Mouse (Mus musculus) retina, postnatal 1 day (tissue): ENCODE data around the gene Ift46.
A peak's percentile ranks its signal among the peaks of the same experiment; 100 is the strongest.

Experiments
- DNase-seq: peaks from one replicate; pipeline ENCODE4 v3.0.0-alpha.2; 2012

Ift46 gene

DNA sequence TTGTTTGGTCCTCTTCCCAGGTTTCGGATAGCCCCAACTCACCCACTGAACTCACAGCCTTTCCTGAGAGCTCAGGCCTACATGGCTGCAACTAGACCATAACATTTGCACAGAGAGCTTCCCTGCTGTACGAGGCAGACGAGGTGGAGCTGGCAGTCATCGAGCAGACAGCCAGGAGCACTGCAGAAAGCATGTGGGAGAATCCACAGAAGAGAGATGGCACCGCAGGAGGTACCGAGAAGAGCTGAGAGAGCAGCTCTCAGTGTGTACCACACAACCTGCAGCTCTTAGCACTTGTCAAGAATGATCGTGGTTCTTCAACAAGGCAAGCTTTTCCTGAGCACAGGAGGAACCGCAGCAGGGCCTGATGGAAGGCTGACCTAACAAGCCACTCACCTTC, 46.5 kb downstream of the Ift46 start:
- no peak for DNase-seq

DNA sequence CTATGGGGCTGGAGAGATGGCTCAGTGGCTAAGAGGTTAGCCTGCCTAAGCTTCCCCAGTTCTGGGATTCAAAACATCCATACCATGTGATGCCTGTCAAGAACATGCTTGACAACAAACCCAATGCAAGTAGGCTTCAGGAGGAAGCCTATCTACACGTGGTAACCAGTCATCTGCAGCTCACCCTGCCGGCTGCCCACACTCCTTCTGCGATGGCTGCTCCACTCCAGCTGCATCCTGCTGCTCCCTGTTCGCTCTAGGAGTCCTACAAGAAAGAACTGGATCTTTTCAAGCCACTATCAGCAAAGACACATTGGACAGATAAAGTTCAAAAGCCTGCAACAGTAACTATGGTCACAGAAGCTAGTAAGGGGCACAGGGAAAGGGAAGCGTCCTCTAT, 49.8 kb downstream of the Ift46 start:
- DNase-seq: no peak

DNA sequence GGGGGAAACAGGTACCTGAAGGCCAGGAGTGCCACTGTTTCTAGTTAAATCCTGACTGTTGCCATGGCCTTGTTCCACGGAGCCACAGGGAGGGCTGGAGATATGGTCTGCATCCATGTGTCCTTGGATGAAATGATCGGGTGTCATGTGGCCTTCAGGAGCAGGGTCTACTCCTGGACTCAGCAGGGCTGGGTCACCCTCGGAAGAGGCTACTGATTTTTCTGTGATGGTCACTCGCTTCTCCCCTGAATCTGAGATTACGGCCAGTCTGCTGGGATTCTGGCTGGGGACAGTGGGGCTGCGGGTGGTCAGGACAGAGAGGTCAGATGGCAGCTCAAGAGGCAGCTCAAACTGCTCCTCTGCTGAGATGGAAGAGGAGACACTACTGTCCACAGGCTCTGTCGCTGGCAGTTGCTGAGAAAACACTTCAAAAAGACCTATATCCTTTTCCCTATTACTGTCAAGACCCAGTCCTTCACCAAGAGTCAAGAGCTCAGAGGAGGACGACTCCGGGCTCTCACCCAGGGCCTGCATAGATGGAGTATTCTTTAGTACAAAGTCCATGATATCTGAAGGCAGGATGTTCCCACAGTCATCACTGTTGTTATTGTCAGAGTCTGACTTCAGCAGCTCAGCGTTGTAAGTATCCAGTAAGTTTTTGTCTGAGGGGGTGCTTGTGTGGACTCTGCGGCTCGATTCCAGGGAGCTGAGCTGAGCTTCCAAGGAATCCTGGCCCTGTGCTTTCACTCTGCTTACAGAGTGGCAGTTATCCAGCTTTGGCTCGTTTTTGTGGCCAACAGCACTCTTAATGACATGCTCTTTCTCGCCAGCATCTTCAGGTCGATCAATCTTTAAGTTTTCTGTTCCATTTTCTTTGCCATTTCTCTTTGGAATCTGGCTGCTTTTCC, 52.5 kb downstream of the Ift46 start:
- no peak for DNase-seq

DNA sequence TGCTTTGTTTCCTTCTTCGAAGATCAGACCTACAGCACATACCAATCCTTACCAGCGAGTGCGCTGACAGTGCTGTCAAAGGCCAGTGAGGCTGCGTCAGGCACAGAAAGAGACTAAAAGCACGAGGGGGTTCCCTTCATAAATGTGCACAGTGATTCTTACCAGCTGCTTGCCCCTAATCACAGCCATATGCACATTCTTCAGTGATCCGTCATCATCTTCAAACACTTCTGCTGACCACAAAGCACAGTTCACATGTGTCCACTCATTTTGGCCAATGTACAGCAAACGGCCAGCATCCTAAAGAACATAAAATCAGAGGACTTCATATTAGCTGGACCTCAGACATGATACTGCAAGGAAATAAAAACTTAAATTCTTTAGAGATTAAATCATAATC, 59.0 kb downstream of the Ift46 start:
- DNase-seq: no peak

DNA sequence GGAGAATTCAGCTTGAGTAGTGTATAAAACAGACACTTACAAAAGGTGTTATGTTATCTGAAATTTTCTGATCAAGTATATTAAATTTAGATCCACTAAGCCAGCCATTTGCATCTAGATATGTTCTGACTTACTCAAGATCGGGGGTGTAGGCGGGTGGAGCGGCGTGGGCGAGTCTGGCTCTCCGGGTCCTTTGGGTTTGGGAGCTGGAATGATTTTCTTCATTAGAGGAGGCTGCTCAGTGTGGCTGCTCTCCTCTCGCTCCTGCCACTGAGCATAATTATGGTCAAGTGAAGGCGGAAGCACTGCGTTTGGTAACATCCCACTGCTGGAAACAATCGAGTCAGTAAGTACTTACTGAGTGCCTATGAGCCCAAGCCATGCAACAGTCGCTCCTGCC, 61.2 kb downstream of the Ift46 start:
- no peak for DNase-seq

DNA sequence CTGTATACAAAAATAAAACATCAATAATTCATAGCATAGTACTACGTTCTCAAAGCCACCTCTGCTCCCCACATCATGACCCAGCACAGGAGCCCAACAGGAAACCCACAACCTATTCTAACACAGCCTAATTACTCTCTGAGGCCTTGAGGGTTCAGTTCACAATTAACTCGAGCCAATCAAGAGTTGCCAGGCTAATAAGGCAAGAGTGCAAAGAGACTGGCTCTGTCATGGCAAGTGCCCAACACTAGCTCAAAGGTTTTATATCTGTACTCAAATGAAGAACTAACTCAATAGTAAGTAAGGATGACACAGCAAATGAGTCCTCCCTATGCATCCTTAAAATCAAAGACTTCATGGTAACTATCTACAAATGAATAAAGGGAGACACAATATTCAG, 62.8 kb downstream of the Ift46 start:
- DNase-seq: peak; percentile 7

DNA sequence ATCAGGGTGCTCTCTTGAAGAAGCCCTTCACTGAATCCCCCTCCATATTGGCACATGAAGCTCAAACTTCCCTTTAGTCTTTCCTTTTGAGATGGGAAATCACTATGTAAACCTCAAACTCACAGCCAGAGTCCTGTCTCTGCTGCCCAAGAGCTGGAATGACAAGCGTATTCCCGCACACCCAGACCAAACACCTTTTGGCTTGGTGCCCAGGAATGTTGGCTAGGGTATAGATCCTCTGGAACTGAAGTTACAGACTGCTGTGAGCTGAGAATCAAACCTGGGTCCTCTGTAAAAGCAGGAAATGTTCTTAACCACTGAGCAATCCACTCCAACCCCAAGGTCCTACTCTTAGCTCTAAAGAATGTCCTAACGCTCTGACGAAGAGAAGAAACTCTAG, 64.6 kb downstream of the Ift46 start:
- DNase-seq: no peak

DNA sequence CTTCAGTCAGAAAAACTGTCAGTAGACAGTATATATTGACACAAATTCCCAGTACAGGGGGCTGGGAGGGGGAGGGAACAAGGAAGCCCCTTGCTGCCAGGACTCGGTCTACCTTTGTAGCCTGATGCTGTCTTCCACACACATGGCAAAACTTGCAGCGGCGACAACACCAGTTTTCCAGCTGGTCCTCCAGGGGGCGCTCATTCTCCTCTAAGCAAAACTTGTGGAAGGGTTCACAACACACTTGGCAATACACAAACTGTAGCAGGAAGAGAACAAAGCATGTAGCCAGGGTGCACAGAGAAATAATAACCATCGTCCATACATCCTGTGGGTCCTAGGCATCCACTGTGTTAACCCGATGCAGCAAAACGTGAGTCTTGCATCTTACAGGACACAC, 68.7 kb downstream of the Ift46 start:
- peak; percentile 84 for DNase-seq

DNA sequence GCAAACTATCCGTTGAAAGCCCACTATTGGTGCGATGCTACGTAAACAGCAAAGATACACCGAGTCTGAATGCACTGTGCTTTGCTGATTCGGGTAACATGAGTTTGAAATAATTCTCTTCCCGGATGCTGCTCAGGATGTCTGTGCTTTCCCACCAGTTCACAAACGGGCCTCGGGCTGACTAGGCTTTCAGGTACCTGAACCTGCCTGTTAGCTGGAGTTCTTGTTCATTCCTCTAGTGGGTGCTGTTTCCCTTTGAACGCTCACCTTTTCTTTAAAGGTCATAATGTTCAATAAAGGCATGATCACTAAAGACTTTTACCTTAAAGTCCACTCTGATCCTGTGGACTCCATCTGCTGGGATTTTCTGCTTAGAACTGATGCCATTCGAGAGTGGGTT, 73.5 kb downstream of the Ift46 start:
- DNase-seq: peak; percentile 36
